Mouse (Mus musculus) lung, postnatal 0 days (tissue): ENCODE measurements around the gene Vhl. TPM values are rescaled to one million over a fixed set of nuclear protein-coding genes. Genes with fewer than 3 reads are reported as not detected.
A peak's percentile ranks its signal among the peaks of the same experiment; 100 is the strongest.

Experiments used
- ATAC-seq: fragments of 200-750 bp; cut with Nextera tagmentation; 2 replicates; pipeline ENCODE4 v1.8.0; 2017; ENCODE audit warnings: moderate library complexity
- DNase-seq: peaks from one replicate; pipeline ENCODE4 v3.0.0-alpha.2; 2016; ENCODE audit warnings: low spot score
- H3K27ac ChIP-seq: fragments of 300-500 bp; sonication (generic); 2 replicates; pipeline ENCODE4 v1.5.1; 2014; ENCODE audit warnings: antibody characterized with exemption, mild to moderate bottlenecking, low read length, mixed read lengths
- H3K27me3 ChIP-seq: fragments of 300-500 bp; sonication (generic); replicated peaks from 2 replicates; pipeline ENCODE4 v1.6.1; 2014; ENCODE audit warnings: low read length, mixed read lengths; ENCODE audit not compliant: insufficient read depth
- H3K36me3 ChIP-seq: fragments of 300-500 bp; sonication (generic); 2 replicates; pipeline ENCODE4 v1.6.1; 2014; ENCODE audit warnings: low read length, mixed read lengths; ENCODE audit not compliant: insufficient read depth
- H3K4me1 ChIP-seq: fragments of 300-500 bp; sonication (generic); 2 replicates; pipeline ENCODE4 v1.6.1; 2014; ENCODE audit warnings: antibody characterized with exemption, low read depth, low read length, mixed read lengths; ENCODE audit not compliant: insufficient read depth
- H3K4me2 ChIP-seq: fragments of 300-500 bp; sonication (generic); replicated peaks from 2 replicates; pipeline ENCODE4 v1.6.1; 2014; ENCODE audit warnings: low read depth, mild to moderate bottlenecking, low read length, moderate library complexity, mixed read lengths
- H3K4me3 ChIP-seq: fragments of 300-500 bp; sonication (generic); 2 replicates; pipeline ENCODE4 v1.5.1; 2014; ENCODE audit warnings: low read depth, low read length
- H3K9ac ChIP-seq: fragments of 300-500 bp; sonication (generic); replicated peaks from 2 replicates; pipeline ENCODE4 v1.6.1; 2014; ENCODE audit warnings: low read depth, mild to moderate bottlenecking
- H3K9me3 ChIP-seq: fragments of 300-500 bp; sonication (generic); 2 replicates; pipeline ENCODE4 v1.6.1; 2016; ENCODE audit warnings: low read length, mixed read lengths
- CTCF ChIP-seq: IDR thresholded peaks from 2 replicates; pipeline ENCODE4 v1.5.1; 2016; ENCODE audit warnings: antibody characterized with exemption, mild to moderate bottlenecking
- EP300 ChIP-seq: IDR thresholded peaks from 2 replicates; pipeline ENCODE4 v1.6.1; 2016; ENCODE audit warnings: antibody characterized with exemption, mild to moderate bottlenecking, control low read depth
- WGBS: fragments of 180-500 bp; shearing (Covaris S2); extraction: QIAGEN DNeasy Blood & Tissue Kit; methylation state at CpG from one replicate; pipeline ENCODE4 v1.1.7; 2014; 5-methylcytosine and 5-hydroxymethylcytosine counted together
- polyA plus RNA-seq: library from polyadenylated mRNA; unstranded; fragments of >200 nt; fragmentation: Nextera tagmentation; extraction: Ambion mirVana; gene quantifications from 2 replicates; pipeline ENCODE4 v1.2.1, GENCODE M21; 2015

Gene Vhl
- polyA plus RNA-seq, 1 experiment from 2014 or later: 28.2 TPM

DNA sequence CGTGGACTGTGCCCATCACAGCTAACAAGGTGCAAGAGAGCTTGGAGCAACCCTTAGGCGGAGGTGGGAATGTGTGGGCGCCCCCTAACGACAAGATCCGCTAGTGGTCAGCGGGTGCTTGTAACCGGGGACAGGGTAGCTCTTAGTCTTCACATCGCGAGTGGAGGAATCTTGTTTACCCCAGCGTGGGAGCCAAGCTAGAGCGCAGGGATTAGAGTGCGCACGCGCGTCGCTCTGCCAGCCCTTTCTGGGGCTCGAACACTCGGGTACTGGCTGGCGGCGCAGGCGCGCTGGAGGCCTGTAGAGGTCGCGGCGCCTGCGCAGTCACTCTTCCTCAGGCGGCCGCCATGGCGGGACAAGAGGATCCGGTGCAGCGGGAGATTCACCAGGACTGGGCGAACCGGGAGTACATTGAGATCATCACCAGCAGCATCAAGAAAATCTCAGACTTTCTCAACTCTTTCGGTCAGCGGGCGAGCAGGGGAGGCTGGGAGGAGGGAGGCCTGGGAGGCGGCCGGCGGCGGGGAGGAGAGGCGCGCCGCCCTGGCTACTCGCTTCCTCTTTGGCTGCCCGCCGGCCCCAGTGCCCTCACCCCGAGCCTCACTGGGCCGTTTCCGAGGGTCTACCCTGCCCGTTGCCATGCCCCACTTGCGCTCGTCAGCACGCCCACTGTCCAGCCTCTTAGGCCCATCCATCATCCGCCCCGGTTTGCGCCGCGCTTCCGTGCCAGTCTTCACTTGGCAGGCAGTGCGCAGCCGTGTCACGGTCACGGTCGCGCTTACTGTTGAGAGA, 19.1 kb upstream of the Vhl start, which contains the start of gene Brk1:
TSS of gene Brk1 (plus strand) at position 341 of the 792 bp plus-strand sequence.
- DNase-seq: peak; percentile 95

DNA sequence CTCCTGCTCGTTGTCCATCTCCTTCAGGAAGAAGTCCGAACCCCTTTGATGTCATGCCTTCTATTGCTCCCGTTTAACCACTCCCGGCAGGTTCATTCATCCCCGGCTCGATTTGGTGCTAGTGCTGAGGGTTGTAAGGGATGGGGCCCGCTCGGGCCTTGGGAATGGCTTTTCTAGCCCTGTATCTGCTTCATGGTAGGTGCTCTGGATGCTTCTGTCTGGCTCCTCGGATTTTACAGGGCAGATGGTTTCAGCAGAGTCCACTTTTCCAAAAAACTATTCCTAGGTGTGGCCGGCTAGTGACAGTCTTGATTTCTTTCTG, 18.6 kb upstream of the Vhl start:
- Histone ChIP-seq H3K36me3 (no peaks in the 10 kb centered on the region), H3K4me3 (peak overlapping the region; percentile 79), H3K27ac (peak overlapping the region; percentile 83), H3K9ac (peak overlapping the region; percentile 83), H3K27me3 (no peaks in the 10 kb centered on the region), H3K4me2 (peak overlapping the region; percentile 66), H3K4me1 (peaks cover 7% of the 10 kb centered on the region; the same call in 1 of the 2 replicates), H3K9me3 (no peaks in the 10 kb centered on the region)
- WGBS: 4% methylated on average over 10 of the region's 10 CpGs
- ATAC-seq (no peak), DNase-seq (no peak)
- TF ChIP-seq EP300 (no peak), CTCF (no peak)

More for the DNA sequence above, 19.1 kb upstream of the Vhl start, which contains the start of gene Brk1:
- Histone ChIP-seq H3K4me3 (peak within 1 kb of the TSS; percentile 79), H3K4me2 (peak within 1 kb of the TSS; percentile 66), H3K36me3 (no peaks in the 10 kb centered on the region), H3K27me3 (no peaks in the 10 kb centered on the region), H3K27ac (peak within 1 kb of the TSS; percentile 83), H3K9ac (peak within 1 kb of the TSS; percentile 83), H3K9me3 (no peaks in the 10 kb centered on the region), H3K4me1 (peaks cover 7% of the 10 kb centered on the region; the same call in 1 of the 2 replicates)
- ATAC-seq: peak; percentile 94
- WGBS: 2% methylated on average over 54 of the region's 65 CpGs
- peak; percentile 71 for TF ChIP-seq CTCF
- no peak for TF ChIP-seq EP300

DNA sequence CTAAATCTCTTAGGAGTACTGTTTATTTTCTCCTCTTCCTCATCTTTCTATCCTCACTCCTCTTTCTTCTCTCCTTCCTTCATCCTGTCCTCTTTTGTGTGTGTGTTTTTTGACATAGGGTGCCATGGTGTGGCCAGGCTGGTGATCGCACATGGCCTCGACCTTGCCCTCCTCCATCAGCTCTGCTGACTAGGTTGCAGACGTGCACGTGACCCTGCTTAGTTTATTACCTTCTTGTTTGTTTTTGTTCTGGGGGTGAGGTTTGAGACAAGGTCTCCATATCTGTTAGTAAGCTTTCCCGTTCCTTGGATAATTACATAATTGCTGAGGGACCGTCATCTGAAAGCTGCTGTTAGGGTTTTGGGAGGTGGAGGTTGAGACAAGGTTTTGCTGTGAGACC, 14.9 kb upstream of the Vhl start:
- Histone ChIP-seq H3K9ac (no peak overlapping the region), H3K27me3 (no peaks in the 10 kb centered on the region), H3K36me3 (0 out of 2 replicates have a peak, but pooled peaks cover under 1% of the 10 kb centered on the region), H3K27ac (no peak overlapping the region), H3K9me3 (no peaks in the 10 kb centered on the region), H3K4me2 (no peak overlapping the region), H3K4me3 (no peak overlapping the region), H3K4me1 (peaks cover 7% of the 10 kb centered on the region; the same call in 1 of the 2 replicates)
- ATAC-seq (no peak), DNase-seq (no peak)
- no peak for TF ChIP-seq EP300
- no peak for TF ChIP-seq CTCF
- WGBS: 72% methylated on average over 6 of the region's 6 CpGs

DNA sequence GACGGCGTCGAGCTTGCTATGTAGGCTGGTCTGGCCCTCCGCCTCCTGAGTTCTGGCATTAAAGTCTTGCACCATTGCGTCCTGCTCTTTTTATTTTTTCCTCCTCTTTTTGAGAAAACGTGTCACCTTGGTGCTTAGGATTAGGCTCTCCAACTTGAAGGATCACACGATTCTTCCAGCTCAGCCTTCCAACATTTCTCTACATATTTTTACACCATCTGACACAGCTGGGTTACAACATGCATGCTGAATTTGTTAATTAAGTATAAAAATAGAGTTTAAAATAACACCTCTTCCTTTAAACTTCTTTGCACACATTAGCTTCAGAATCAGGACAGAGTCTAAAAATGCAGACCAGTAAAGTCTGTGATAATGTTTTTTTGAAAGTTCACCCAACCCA, 14.5 kb upstream of the Vhl start:
- no peak overlapping the region for H3K9ac ChIP-seq
- H3K4me1 ChIP-seq: peaks cover 7% of the 10 kb centered on the region; the same call in 1 of the 2 replicates
- H3K36me3 ChIP-seq: peaks cover 4% of the 10 kb centered on the region; the same call in 1 of the 2 replicates
- ATAC-seq (no peak), DNase-seq (no peak)
- no peak overlapping the region for H3K4me2 ChIP-seq
- H3K27me3 ChIP-seq: no peaks in the 10 kb centered on the region
- H3K4me3 ChIP-seq: no peak overlapping the region
- no peak overlapping the region for H3K27ac ChIP-seq
- 91% methylated on average over 7 of the region's 7 CpGs for WGBS
- no peaks in the 10 kb centered on the region for H3K9me3 ChIP-seq
- TF ChIP-seq CTCF: no peak
- no peak for TF ChIP-seq EP300

DNA sequence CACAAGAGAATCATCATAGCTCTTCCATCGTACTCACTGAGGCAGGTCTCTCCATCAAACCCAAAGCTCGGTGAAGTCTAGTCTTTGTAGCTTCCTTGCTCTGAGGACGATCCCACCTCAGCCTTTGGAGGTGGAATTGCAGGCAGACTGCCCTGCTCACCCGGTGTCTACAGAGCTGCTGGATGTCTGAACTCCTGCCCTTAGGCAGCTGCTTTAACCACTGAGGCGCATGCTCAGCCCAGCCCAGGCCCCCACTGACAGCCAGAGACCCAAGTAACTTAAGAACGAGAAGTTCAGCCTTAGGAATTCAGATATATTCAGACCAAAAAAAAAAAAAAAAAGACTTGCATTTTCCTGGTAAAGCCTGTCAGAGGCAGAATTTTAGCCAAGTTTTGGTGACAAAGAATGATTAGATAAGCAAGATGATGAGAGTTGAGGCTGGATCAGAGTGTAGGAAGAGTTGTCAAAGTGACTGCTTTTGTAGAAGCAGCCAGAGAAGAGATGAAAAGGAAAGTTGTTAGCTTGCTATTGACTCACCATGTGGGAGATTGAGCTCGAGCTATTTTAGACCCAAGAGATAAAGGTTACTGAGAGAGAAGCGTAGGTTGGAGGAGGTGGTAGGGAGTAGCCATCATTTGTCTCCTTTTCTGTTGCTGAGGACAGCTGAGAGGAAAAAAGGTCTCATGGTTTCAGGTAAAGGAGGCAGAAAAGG, 11.3 kb upstream of the Vhl start:
- WGBS: 82% methylated on average over 8 of the region's 8 CpGs
- Histone ChIP-seq H3K27ac (no peak overlapping the region), H3K4me1 (no peaks in the 10 kb centered on the region), H3K9ac (no peak overlapping the region), H3K4me2 (no peak overlapping the region), H3K27me3 (no peaks in the 10 kb centered on the region), H3K4me3 (no peak overlapping the region), H3K36me3 (peaks cover 27% of the 10 kb centered on the region; the same call in 1 of the 2 replicates), H3K9me3 (no peaks in the 10 kb centered on the region)
- ATAC-seq: no peak
- DNase-seq: no peak
- TF ChIP-seq CTCF (no peak), EP300 (no peak)

GRCm38 (mm10) chr6:113614152-113614551, 9.6 kb upstream of the Vhl start:
- Histone ChIP-seq H3K4me1 (no peaks in the 10 kb centered on the region), H3K9me3 (no peaks in the 10 kb centered on the region), H3K4me3 (no peak overlapping the region), H3K4me2 (no peak overlapping the region), H3K27me3 (no peaks in the 10 kb centered on the region), H3K27ac (no peak overlapping the region), H3K9ac (no peak overlapping the region), H3K36me3 (peaks cover 32% of the 10 kb centered on the region; the same call in 1 of the 2 replicates)
- DNase-seq: no peak
- over 99% methylated on average over 7 of the region's 7 CpGs for WGBS
- no peak for TF ChIP-seq CTCF
- TF ChIP-seq EP300: no peak
- ATAC-seq: no peak
